Mouse (Mus musculus) C2C12 (cell line): ENCODE data around the gene Rnf40. TPM values are rescaled to one million over a fixed set of nuclear protein-coding genes. Genes with fewer than 3 reads are reported as not detected.
"Not testable (repeated sequence)": the region's sequence is repeated elsewhere in the genome, so short reads cannot be mapped to it uniquely, and the experiment has no call there.

ENCODE experiments used
- H3K27me3 ChIP-seq: one replicate; pipeline ENCODE4 v1.6.1; 2011; ENCODE audit not compliant: control insufficient read depth, insufficient read depth, insufficient read length
- H3K36me3 ChIP-seq: one replicate; pipeline ENCODE4 v1.6.1; 2011; ENCODE audit not compliant: control insufficient read depth, insufficient read depth
- H3K4me3 ChIP-seq: one replicate; pipeline ENCODE4 v1.5.1; 2011; ENCODE audit warnings: mild to moderate bottlenecking, control low read depth; ENCODE audit not compliant: poor library complexity, insufficient read depth, severe bottlenecking
- H3K79me2 ChIP-seq: one replicate; pipeline ENCODE4 v1.6.1; 2011; ENCODE audit not compliant: control insufficient read depth, insufficient read depth
- H3K79me3 ChIP-seq: one replicate; pipeline ENCODE4 v1.6.1; 2011; ENCODE audit warnings: low read depth, control low read depth
- H3ac ChIP-seq: one replicate; pipeline ENCODE3; 2011; ENCODE audit warnings: low read depth; ENCODE audit not compliant: control insufficient read depth, insufficient read length
- CEBPB ChIP-seq: IDR thresholded peaks from one replicate; pipeline ENCODE4 v1.6.1; 2011; ENCODE audit warnings: low read depth, mild to moderate bottlenecking, control low read depth, moderate library complexity
- CTCF ChIP-seq: IDR thresholded peaks from one replicate; pipeline ENCODE4 v1.5.1; 2011; ENCODE audit not compliant: control insufficient read depth, insufficient read depth, insufficient read length
- FOSL1 ChIP-seq: IDR thresholded peaks from one replicate; pipeline ENCODE4 v1.8.0; 2011; ENCODE audit warnings: mild to moderate bottlenecking, low read length; ENCODE audit not compliant: poor library complexity, insufficient read depth, severe bottlenecking
- MAX ChIP-seq: IDR thresholded peaks from one replicate; pipeline ENCODE4 v1.6.1; 2011; ENCODE audit warnings: mild to moderate bottlenecking, control low read depth
- MYOD1 ChIP-seq: IDR thresholded peaks from one replicate; pipeline ENCODE4 v1.6.1; 2011; ENCODE audit warnings: low read depth; ENCODE audit not compliant: control insufficient read depth, insufficient read length
- MYOG ChIP-seq: IDR thresholded peaks from one replicate; pipeline ENCODE4 v1.6.1; 2011; ENCODE audit not compliant: control insufficient read depth, insufficient read length; ENCODE audit errors: extremely low read depth
- USF1 ChIP-seq: IDR thresholded peaks from one replicate; pipeline ENCODE4 v1.6.1; 2011; ENCODE audit warnings: low read depth, mild to moderate bottlenecking, control low read depth, moderate library complexity
- polyA plus RNA-seq: library from polyadenylated mRNA; unstranded; fragments of >200 nt; fragmentation: generic; extraction: Trizol; gene quantifications from one replicate; pipeline ENCODE4 v1.2.1, GENCODE M21; 2012; ENCODE audit warnings: missing spikeins

Rnf40 gene
- polyA plus RNA-seq, 1 experiment, result 29.7 TPM

DNA sequence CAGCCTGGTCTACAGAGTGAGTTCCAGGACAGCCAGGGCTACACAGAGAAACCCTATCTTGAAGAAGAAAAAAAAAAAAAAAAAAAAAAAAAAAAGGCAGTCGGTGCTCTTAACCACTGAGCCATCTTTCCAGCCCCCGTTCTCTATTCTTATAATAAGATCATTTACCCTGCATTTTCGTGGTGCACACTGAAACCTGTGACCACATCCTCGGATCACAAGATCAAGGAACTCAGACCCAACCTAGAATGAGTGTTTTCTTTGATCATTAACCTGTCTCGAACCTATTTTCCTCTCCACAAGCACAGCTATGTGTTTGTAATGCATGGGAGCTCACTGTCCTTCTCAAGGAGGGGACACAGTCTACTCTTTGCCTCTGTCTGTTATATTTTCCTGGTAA, 40.1 kb downstream of the Rnf40 start:
- Histone ChIP-seq H3K4me3 (no peak overlapping the region), H3K79me3 (no peaks in the 10 kb centered on the region), H3K27me3 (peaks cover 6% of the 10 kb centered on the region), H3K36me3 (no peaks in the 10 kb centered on the region), H3ac (no peak overlapping the region), H3K79me2 (no peaks in the 10 kb centered on the region)
- TF ChIP-seq FOSL1 (no peak), MYOD1 (no peak), MYOG (no peak), MAX (no peak)

DNA sequence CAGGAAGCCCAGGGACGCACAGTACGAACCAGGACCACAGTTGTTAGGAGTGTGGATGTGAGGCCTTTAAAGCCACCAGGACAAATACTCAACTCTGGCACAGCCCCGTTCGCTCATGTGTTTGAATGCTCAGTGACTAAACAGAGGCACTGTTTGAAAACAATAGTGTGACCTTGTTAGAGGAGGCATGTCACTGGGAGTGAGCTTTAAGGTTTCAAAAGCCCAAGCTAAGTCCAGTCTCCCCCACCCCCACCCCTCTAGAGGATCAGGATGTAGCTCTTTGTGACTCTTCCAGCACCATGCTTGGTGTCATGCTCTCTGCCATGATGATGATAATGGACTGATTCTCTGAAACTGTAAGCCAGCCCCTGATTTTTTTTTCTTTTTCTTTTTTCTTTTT, 42.8 kb downstream of the Rnf40 start:
- Histone ChIP-seq H3K36me3 (no peaks in the 10 kb centered on the region), H3K79me3 (no peaks in the 10 kb centered on the region), H3K27me3 (peaks cover 10% of the 10 kb centered on the region), H3ac (no peak overlapping the region), H3K79me2 (no peaks in the 10 kb centered on the region), H3K4me3 (no peak overlapping the region)
- TF ChIP-seq MYOG, result no peak
- TF ChIP-seq CTCF, result no peak
- TF ChIP-seq MAX, result no peak
- TF ChIP-seq CEBPB, result no peak
- TF ChIP-seq FOSL1, result no peak
- TF ChIP-seq MYOD1, result no peak

DNA sequence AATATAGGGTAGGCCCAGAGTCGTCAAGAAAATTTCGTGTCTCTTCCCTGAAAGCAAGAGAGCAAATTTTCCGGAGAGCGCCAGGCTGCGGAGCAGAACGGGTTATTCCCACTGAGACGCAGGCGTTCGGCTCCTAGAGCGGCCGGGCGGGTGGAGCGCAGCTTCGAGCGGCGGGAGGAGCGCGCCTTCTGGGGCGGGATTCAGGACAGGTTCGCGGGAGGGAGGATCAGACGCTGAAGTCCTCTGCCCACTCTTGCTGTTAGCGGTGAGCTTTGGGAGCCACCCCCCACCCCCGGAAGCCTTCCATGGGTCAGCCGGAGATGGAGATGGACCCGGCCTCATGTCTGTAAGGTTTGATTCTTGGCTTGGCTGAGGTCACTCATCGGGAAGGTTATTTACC, 48.4 kb downstream of the Rnf40 start:
- Histone ChIP-seq H3K27me3 (peaks cover 20% of the 10 kb centered on the region), H3K4me3 (no peak overlapping the region), H3ac (no peak overlapping the region), H3K36me3 (no peaks in the 10 kb centered on the region), H3K79me3 (no peaks in the 10 kb centered on the region), H3K79me2 (no peaks in the 10 kb centered on the region)
- TF ChIP-seq CEBPB (no peak), MYOG (no peak), MYOD1 (no peak), FOSL1 (no peak), USF1 (no peak), MAX (no peak), CTCF (no peak)

DNA sequence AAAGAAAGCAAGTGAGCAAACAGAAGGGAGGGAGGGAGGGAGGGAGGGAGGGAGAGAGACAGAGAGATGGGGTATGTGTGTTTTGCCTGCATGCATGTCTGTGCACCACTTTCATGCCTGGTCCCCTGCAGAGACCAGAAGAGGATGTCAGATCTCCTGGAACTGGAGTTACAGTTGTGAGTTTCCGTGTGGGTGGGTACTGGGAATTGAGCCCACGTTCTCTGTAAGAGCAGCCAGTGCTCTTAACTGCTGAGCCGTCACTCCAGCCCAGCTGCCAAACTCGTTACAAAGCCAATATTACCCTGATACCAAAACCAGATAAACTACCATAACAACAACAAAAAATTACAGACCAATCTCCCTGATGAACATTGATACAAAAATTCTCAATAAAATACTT, 52.7 kb downstream of the Rnf40 start:
- no peaks in the 10 kb centered on the region for H3K79me2 ChIP-seq
- peaks cover 33% of the 10 kb centered on the region for H3K27me3 ChIP-seq
- no peak overlapping the region for H3ac ChIP-seq
- TF ChIP-seq FOSL1, result no peak
- no peak for TF ChIP-seq MAX
- TF ChIP-seq MYOD1, result no peak
- TF ChIP-seq USF1, result no peak
- no peak for TF ChIP-seq MYOG
- no peak for TF ChIP-seq CEBPB
- no peak for TF ChIP-seq CTCF
- H3K79me3 ChIP-seq, result no peaks in the 10 kb centered on the region
- no peak overlapping the region for H3K4me3 ChIP-seq
- H3K36me3 ChIP-seq, result no peaks in the 10 kb centered on the region

DNA sequence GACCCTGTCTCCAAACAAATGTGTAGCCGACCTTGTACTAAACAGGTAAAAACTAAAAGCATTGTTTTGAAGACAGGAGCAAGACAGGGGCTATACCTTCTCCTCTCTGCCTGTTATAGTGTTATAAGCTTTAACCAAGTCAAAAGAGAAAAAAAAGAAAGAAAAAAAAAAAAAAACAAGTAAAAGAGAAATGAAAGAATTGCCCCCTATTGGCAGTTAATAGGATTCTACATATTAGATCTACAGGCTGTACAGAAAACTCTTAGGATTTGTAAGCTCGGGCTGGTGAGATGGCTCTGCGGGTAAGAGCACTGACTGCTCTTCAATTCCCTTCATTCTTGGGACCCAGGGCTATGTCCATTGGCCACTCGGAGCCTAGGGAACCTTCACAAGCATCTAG, 53.7 kb downstream of the Rnf40 start:
- Histone ChIP-seq H3K36me3 (no peaks in the 10 kb centered on the region), H3ac (no peak overlapping the region), H3K4me3 (no peak overlapping the region), H3K27me3 (peaks cover 29% of the 10 kb centered on the region), H3K79me2 (no peaks in the 10 kb centered on the region), H3K79me3 (no peaks in the 10 kb centered on the region)
- no peak for TF ChIP-seq FOSL1
- TF ChIP-seq CEBPB, result no peak
- TF ChIP-seq MYOD1, result no peak

DNA sequence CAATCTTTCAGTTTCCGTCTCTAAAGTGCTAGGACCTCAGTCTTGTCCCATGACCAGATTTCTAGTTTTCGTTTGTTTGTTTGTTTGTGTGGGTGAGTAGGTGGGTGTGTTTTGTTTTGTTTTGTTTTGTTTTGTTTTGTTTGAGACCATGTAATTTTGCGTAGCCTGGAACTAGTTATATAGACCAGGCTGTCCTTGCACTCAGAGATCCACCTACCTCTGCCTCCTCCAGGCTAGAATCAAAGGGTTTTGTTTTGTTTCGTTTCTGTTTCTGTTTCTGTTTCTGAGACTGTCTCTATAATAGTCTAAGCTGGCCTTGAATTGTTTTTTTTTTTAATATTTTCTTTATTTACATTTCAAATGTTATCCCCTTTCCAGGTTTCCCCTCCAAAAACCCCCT, 57.8 kb downstream of the Rnf40 start:
- Histone ChIP-seq H3K4me3 (no peak overlapping the region), H3K36me3 (no peaks in the 10 kb centered on the region), H3K27me3 (peaks cover 29% of the 10 kb centered on the region), H3K79me3 (no peaks in the 10 kb centered on the region), H3K79me2 (no peaks in the 10 kb centered on the region), H3ac (no peak overlapping the region)
- TF ChIP-seq MAX (no peak), FOSL1 (no peak), CTCF (no peak), CEBPB (no peak), MYOD1 (no peak), MYOG (no peak), USF1 (no peak)

DNA sequence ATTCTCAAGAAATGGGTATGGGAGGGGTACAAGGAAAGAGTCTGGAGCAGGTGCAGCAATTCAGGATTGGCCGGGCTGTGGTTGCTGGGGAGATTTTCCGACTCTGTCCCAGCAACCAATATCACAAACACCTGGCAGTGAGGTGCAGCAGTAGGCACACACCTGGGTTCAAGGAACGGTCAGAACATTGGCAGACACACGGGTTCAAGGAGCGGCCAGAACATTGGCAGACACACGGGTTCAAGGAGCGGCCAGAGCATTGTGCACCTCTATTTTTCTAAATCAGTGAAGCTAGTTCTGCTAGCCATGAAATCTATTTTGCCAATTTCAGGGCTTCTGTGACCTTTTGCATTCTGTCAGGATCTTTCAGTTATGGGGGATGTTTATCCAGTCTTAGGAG, 59.0 kb downstream of the Rnf40 start:
- not testable (repeated sequence) for H3K36me3 ChIP-seq, H3K79me2 ChIP-seq, H3K79me3 ChIP-seq, H3ac ChIP-seq, H3K4me3 ChIP-seq
- H3K27me3 ChIP-seq, result peaks cover 27% of the 10 kb centered on the region
